Mouse (Mus musculus) left cerebral cortex, postnatal 4 days (tissue): ENCODE data around the gene Tbr1. TPM values are rescaled to one million over a fixed set of nuclear protein-coding genes. Genes with fewer than 3 reads are reported as not detected.
A peak's percentile ranks its signal among the peaks of the same experiment; 100 is the strongest.

ENCODE experiments used
- DNase-seq: peaks from one replicate; pipeline ENCODE4 v3.0.0-alpha.2; 2022
- intact Hi-C: fragments of 180-260 bp; cut with DNase I; formaldehyde crosslinking; loops from one replicate; pipeline ENCODE4 v1.15.1; 2025
- total RNA-seq, 2 experiments: library from RNA; stranded (reverse); gene quantifications; 2 replicates each; pipeline ENCODE4 v1.2.3; 2021

Gene Tbr1
- total RNA-seq, result 100 to 1,000 TPM; 129 to 131 TPM

DNA sequence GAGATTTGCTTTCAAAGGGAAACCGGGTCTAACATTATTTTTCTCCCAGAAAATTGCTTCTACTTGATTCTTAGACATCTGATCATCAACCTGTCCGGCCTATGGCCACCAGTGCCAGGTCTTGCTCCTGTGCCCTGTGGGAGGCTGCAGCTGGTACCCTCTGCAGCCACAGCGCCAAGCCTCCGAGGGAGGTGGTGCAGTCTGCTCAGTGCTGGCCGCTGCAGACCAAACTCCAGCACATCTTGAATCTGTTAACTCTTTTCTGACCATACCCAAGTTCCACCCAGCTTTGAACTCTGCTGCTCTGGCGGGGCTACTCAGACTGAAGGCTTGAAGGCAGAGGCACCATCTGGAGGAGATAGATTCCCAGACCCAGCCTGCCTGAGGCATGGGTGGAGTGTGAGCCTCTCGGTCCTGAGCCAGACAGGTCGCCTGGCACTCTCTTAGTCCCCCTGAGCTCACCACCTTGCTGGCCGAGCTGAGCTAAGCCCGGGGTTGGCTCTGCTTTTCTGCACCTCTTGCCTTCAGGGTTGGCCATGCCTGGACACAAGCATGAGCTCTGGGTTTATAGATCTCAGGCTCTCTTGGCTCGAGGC lies at the start of gene Tbr1:
TSS of gene Tbr1 (plus strand) at position 275 of the 596 bp plus-strand sequence.
- DNase-seq, result peak; percentile 53
- intact Hi-C loops, result no loop called here

DNA sequence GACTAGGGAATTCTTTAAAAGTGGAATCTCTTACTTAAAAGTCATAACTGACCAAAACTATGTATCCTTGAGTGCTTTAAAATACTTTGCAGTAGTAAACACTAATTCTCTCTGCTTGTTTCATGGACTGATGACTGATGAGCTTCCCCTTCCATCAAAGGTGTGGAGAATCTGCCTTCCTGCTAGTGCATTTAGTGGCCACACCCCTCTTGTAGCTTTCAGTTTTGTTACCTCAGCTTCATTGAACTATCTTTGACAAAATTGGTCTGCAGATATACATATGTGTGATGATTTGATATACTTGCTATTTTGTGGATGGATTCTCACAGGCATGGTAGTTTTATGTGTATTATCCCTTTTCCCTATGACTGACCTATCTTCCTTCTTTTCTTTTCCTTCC lies 47.7 kb upstream of the Tbr1 start:
- intact Hi-C loops, result no loop called here
- DNase-seq, result no peak

DNA sequence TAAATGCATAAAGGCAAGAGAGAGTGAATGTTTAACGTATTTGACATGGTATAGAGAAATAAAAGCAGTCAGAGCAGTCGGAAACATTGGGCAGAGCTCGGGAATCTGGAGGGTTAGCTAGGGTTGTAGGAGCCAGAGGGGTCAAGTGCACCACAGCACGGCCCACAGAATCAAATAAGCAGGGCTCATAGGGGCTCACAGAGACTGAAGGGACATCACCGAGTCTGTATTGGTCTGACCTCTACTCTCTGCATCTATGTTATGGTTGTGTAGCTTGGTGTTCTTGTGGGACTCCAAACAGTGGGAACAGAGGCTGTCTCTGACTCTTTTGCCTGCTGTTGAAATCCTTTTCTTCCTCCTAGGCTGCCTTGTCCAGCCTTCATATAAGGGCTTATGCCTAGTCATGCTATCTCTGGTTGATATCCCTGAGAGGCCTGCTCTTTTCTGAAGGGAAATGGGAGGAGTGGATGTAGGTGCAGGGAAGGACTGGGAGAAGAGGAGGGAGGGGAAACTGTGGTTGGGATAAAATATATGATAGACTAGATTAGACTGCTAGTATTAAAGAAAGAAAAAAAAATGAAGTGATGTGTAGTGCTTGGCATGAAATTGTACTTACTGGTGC lies 43.4 kb upstream of the Tbr1 start:
- intact Hi-C loops, result no loop called here

DNA sequence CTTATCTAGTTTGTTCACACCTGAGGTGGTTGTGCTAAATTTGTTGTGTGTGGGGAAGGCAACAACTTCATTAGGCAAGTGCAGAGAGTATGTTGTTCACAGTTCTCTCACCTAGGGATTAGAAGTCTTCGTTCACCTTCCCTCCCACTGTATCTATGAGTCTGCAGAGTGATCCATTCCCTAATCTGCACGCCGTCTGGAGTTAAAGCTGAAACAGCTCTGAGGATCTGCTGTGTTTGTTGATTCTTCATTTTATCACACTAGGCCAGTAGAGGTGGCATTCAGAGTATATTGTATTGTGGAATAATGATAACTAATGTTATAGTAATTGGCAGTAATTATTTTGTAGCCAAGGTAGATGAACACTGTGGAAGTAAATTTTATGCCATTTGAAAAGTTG lies 42.7 kb upstream of the Tbr1 start:
- no peak for DNase-seq
- intact Hi-C loops, result no loop called here

More for the DNA sequence above, 43.4 kb upstream of the Tbr1 start:
- DNase-seq, result no peak

DNA sequence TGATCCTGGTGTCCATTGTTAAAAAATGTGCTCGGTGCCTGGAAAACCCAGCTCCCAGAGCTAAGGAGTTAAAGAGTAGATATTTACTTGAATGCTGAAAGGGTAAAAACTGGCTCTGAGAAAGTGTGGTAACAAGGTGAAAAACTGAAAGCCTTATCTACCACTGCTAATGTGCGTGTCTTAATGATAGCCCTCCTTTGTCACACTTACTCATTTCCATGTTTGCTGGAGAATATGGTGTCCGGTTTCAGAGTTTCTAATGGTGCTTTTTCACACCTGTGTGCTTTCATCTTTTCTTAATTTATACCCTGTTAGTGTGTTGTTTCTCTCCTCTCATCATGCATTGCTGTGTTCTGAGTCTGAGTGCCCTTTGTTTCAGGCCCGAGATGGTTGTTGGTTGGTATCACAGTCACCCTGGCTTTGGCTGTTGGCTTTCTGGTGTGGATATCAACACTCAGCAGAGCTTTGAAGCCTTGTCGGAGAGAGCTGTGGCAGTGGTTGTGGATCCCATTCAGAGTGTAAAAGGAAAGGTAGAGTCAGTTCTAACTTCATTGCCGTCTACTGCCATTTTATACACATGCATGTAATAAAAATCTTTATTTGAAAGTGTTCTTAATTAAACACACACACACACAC lies 38.1 kb upstream of the Tbr1 start:
- intact Hi-C loops, result no loop called here
- DNase-seq, result no peak

DNA sequence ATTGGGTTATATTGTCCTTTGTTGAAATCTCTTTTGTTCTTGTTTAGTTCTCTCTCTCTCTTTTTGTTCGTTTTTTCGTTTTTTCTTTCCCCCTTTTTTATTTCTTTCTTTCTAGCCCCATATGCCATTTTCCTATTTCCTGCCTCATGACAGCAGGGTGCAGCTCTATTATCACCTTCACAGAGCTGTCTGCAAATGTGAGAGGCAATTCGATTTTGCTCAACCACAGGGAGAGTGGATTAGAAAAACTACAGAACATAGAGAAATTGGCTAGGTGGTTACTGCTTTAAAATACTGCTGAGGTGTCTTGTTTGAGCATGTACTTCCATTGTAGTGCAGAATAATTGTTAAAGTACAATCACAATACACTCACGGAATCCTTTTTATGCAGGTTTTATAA lies 37.2 kb upstream of the Tbr1 start:
- DNase-seq, result no peak
- intact Hi-C loops, result no loop called here

DNA sequence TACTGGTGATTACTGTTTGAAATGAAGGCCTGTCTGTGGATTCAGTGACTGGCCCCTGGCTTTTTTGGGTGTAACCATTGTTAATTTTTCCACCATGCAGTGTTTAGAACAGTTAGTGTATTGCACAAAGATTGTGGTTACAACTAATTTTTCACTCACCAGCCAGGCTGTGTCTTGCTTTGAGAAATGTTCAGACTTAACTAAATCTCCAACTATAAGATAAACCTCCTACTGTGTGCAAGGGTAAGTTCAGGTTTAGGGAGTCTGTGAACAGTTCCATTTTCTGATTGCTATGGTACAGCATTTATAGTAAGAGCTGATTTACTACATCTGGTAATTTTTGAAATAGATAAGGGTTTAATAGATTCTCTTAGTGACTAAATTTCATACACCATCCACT lies 21.9 kb upstream of the Tbr1 start:
- intact Hi-C loops, result no loop called here
- no peak for DNase-seq

DNA sequence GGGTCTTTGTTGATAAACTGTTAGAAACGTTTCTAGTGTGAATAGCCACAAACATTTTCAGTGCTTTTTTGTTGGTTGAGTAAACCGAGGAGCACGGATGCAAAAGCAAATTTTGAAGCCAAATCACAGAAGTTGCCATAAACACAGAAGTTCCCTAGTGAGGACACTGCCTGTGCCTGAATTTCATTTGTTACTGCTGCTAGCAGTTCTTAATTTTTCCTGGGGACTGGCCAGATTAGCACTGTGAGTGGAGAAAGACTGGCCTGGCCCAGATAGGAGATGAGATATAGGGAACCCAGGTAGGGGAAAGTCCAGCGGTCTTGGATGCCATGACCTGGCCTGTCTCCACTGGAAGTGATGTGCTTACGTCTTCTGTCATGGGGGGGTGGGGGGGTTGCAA lies 7.8 kb upstream of the Tbr1 start:
- no peak for DNase-seq
- intact Hi-C loops, result no loop called here

DNA sequence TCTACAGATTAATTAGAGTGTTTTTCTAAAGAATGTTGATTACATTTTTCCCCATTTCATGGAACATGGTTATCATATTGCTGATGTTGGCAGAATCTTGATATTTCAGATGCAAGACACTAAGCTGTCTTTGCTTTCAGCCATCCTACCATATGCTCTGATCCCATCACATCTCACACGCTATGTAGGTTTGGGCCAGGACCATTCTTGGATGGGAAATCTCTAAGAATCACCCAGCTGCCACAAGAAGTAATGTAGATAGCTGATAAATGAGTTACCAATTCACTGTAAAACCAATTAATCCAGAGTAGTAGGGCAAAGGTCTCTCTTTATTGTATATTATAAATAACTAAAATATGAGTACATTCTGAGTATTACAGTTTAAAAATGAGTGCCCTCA lies 4.7 kb upstream of the Tbr1 start:
- no peak for DNase-seq
- intact Hi-C loops, result no loop called here

DNA sequence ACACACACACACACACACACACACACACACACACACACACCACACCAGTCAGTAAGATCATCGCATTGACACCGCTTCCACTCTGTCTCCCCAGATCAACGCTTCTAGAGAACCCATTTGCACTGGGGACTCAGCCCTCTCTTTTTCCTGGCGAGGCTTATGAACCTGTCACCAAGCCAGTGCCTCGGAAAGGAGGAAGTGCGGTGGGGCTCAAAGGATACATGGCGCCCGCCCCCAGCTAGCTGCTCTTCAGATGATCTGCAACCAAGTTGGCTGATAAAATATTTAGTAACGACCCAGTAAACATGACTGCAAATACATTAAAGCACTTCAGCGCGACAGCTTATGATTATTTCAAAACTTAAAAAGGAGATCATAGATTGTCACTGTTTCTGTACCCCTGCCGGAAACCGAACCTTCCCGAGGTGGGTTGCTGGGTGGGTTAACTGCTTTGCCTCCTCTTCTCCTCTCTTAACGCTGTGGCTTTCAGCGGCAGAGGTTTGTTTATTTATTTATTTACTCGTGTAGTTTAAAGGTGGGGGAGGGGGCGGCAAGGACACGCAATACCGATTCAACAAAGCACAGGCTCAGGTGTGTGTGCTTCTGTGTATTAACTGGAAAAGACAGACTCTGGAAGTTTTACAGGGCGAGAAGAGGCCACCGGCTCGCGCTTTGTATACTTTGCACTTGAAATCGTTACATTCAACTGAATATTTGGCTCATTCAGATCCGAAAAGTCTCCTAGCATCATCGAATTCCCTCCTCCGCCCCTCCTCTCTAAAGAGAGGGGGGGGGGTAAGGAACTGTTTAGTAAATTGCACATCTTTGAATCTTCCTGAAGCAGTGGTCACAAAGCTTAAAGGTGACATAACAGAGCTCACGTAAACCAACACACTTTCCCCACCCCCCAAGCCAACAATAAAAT lies 975 bp downstream of the Tbr1 start:
- intact Hi-C loops, result no loop called here

DNA sequence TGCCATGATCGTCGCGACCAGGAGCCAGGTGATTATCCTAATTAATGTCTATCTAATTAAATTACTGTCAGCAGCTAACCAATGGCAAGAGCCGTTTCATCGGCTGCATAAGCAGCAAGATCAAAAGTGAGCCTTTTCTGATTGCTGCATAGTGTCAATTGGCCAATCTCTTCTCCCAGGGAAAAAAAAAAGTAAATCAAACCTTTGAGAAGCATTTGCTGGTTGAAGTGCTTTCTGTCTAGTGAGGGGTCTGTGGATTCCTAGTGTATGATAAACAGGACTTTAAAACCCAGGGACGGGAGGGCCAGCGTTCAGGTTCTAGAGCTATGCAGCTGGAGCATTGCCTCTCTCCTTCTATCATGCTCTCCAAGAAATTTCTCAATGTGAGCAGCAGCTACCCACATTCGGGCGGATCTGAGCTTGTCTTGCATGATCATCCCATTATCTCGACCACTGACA lies 1.7 kb downstream of the Tbr1 start:
- peak; percentile 15 for DNase-seq
- intact Hi-C loops, result no loop called here

More for the DNA sequence above, 975 bp downstream of the Tbr1 start:
- peak; percentile 41 for DNase-seq

DNA sequence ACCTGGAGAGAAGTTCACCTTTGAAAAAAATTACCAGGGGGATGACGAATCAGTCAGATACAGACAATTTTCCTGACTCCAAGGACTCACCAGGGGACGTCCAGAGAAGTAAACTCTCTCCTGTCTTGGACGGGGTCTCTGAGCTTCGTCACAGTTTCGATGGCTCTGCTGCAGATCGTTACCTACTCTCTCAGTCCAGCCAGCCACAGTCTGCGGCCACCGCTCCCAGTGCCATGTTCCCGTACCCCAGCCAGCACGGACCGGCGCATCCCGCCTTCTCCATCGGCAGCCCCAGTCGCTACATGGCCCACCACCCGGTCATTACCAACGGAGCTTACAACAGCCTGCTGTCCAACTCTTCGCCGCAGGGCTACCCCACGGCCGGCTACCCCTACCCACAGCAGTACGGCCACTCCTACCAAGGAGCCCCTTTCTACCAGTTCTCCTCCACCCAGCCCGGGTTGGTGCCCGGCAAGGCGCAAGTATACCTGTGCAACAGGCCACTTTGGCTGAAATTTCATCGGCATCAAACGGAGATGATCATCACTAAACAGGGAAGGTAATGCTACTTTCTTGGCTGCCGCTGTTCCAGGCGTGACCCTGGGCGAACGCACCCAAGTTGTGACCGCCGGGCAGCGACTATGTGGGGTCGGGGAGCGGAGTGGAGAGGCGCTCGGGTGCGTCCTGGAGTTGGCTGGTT lies 2.3 kb downstream of the Tbr1 start:
- peak; percentile 24 for DNase-seq
- intact Hi-C loops, result loop anchor here (5.0 kb wide), 1 partner anchor 822 kb away; no protein-coding TSS in a partner anchor

DNA sequence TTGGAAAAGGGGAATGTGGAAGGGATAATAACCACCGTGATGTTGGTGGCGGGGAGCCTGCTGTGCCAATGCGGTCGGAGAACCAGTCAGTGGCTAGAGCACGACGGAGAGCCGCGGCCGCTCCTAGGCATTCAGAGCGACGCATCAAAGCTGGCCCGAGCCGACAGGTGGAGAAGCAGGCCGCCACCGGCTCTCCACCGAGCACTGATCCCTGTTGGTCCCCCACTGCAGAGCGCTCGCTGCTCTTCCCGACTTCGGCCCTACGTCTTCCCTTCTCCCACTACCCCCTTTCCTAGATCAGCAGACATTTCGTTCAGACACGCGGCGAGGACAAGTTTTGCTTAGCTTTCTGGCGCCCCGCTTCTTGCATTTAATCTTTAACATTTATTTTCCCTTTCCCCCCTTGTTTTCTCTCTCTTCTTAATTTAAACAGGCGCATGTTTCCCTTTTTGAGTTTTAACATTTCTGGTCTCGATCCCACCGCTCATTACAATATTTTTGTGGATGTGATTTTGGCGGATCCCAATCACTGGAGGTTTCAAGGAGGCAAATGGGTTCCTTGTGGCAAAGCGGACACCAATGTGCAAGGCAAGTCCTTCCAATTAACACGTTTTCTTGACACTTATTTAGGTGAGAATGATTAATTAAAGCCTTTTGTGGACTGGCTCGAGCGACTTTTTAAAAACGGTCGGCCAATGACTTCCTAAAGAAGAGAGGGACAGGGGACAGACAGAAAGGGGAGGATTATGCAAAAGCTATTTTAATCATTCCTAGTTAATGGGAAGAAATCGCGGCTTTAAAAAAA lies 3.0 kb downstream of the Tbr1 start:
- DNase-seq, result peak; percentile 14

DNA sequence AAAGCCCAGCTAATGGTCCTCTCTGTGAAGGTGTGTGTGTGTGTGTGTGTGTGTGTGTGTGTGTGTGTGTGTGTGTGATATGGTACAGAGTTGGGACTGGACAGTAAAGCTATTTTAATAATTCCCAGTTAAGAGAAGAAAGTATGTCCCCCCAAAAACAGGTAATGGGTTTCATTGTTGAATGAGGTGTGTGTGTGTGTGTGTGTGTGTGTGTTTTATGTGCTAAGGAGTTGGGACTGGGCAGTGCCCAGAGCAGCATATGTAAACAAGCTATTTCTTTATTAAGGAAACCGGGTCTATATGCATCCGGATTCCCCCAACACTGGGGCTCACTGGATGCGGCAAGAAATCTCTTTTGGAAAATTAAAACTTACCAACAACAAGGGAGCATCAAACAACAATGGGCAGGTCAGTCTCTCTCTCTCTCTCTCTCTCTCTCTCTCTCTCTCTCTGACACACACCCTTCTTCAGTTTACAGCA lies 3.7 kb downstream of the Tbr1 start:
- DNase-seq, result no peak
- intact Hi-C loops, result loop anchor here (5.0 kb wide), 1 partner anchor 821 kb away; no protein-coding TSS in a partner anchor

More for the DNA sequence above, 3.0 kb downstream of the Tbr1 start:
- intact Hi-C loops, result loop anchor here (5.0 kb wide), 1 partner anchor 822 kb away; no protein-coding TSS in a partner anchor

DNA sequence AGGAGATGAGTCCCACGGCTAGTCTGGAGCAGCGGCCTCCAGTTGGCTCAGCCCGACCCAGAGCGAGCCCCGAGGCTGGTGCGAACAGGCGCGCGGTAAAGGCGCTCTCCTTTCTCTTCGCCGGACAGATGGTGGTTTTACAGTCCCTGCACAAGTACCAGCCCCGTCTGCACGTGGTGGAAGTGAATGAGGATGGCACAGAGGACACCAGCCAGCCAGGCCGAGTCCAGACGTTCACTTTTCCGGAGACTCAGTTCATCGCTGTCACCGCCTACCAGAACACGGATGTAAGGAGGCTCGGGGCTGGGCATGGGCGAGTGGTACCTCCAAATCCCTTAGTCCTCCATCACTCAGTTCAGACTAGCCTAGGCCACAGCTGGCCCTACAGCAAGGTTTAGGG lies 4.4 kb downstream of the Tbr1 start:
- intact Hi-C loops, result loop anchor here (5.0 kb wide), 1 partner anchor 820 kb away; no protein-coding TSS in a partner anchor
- peak; percentile 74 for DNase-seq

DNA sequence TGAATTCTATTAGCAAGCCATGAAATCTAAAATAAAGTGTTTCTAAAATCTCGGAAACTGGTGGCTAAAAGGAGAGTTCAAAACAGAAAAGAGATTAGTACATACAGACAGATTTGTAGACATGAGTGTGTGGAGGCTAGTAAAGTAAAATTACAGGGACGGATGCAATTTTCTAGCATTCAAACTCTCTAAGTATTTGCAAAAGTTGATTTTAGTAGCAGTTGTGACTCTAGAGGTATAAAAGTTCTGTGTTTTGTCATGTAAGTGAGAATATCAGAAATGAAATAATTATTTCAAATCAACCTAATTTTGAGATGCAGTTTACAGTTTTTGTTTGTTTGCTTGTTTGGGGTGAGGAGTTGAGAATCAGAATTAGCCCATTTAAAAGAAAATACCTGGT lies 5.1 kb downstream of the Tbr1 start:
- DNase-seq, result no peak
- intact Hi-C loops, result loop anchor here (5.0 kb wide), 1 partner anchor 820 kb away; no protein-coding TSS in a partner anchor

DNA sequence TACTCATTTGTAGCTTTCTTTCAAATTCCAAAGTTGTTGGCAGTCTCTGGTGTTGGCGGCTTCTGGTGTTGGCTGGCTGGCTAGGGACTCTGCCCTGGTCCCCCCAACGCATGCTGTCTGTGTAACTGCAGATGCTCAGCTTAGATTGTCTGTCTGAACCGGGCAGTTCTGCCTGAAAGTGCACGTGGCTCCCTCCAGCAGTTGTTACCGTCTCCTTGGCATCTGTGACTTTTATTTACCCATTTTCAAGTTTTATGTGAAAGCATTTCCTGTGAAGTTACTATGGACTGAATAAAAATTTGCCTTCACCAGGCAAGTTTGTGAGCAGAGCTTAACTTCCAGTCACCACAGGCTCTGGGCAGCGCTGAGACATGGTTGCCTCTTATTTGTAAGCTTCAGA lies 6.0 kb downstream of the Tbr1 start:
- peak; percentile 25 for DNase-seq
- intact Hi-C loops, result loop anchor here (5.0 kb wide), 1 partner anchor 819 kb away; no protein-coding TSS in a partner anchor

DNA sequence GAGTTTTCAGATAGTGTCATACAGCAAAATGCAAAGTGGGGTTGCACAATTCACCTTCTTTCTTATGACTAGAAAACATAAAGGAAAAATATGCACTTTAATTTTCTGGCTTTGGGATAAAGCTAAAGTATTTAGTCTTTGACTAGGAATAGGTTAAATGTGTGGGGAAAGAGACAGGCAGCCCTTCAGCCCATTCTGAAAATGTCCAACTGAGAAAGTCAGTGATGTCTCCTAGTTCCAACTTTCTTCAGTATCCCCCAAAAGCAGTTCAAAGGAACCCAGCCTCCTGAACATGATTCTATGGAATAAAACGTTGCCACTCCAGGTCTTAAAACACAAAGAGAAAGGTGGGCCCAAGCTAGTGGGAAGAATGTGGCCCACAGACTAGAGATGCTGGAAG lies 6.7 kb downstream of the Tbr1 start:
- intact Hi-C loops, result loop anchor here (5.0 kb wide), 1 partner anchor 818 kb away; no protein-coding TSS in a partner anchor
- no peak for DNase-seq

DNA sequence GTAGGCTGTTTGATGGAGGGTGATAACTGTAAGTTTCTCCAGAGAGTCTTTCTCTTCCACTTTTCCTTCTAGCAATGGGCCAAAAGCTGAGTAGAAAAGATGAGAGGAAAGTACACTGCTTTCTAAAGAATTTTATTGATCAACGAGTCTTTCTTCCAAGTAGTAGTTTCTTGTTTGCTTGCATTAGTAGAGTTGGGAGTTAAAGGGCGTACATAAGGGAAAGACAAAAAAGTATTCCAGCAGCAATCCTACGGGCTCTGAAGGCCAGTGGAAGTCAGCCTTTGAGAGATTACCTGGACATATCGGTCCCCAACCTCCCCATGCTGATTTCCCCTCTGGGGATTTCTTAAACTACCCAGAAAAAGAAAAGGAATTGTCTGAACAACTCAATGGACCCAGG lies 8.0 kb downstream of the Tbr1 start:
- no peak for DNase-seq
- intact Hi-C loops, result loop anchor here (5.0 to 10.0 kb wide), 2 partner anchors 153 to 474 kb away; no protein-coding TSS in a partner anchor
